ENCODE assay signal across 35 mouse cellular contexts in genomic region chr12:52957587-52957986, GRCm38 (mm10).
"Had no signal": no experiment of that assay in that cellular context is flagged by ENCODE, and none has a peak within 500 bp of the region (broad histone marks: within the 10 kb centered on the region; RNA-seq: fewer than 3 reads in every experiment).

No protein-coding gene starts in this region.

- H3K9me3 ChIP-seq: heart, embryonic 10.5 days; heart, embryonic 12.5 days; heart, embryonic 13.5 days; heart, embryonic 15.5 days; hindbrain, embryonic 10.5 days; hindbrain, embryonic 12.5 days; hindbrain, embryonic 13.5 days; hindbrain, embryonic 15.5 days; intestine, embryonic 15.5 days; kidney, embryonic 15.5 days had no signal

- H3K9ac ChIP-seq: heart, embryonic 12.5 days; heart, embryonic 13.5 days; heart, embryonic 15.5 days; hindbrain, embryonic 12.5 days; hindbrain, embryonic 13.5 days; hindbrain, embryonic 14.5 days; hindbrain, embryonic 15.5 days; intestine, embryonic 15.5 days; kidney, embryonic 15.5 days had no signal

- H3K36me3 ChIP-seq: heart, embryonic 10.5 days; heart, embryonic 12.5 days; heart, embryonic 15.5 days; hindbrain, embryonic 10.5 days; hindbrain, embryonic 12.5 days; intestine, embryonic 15.5 days; kidney, embryonic 15.5 days had no signal

- H3K4me2 ChIP-seq: heart, embryonic 11.5 days; heart, embryonic 12.5 days; heart, embryonic 13.5 days; heart, embryonic 15.5 days; hindbrain, embryonic 12.5 days; hindbrain, embryonic 13.5 days; hindbrain, embryonic 14.5 days; hindbrain, embryonic 15.5 days; intestine, embryonic 15.5 days; kidney, embryonic 15.5 days had no signal

- H3K27me3 ChIP-seq: heart, embryonic 12.5 days; heart, embryonic 13.5 days; heart, embryonic 15.5 days; hindbrain, embryonic 12.5 days; hindbrain, embryonic 13.5 days; hindbrain, embryonic 15.5 days; intestine, embryonic 15.5 days; kidney, embryonic 15.5 days had no signal

- DNase-seq: heart, postnatal 10 days; heart, postnatal 14 days; heart, postnatal 36 days; heart, postnatal 4 days; kidney, adult 11 months; kidney, adult 18-20 months; kidney, adult 2 months; kidney, adult 8-10 months; kidney, adult 9 months; kidney, postnatal 10 days; kidney, postnatal 14 days; kidney, postnatal 25 days; kidney, postnatal 36 days; kidney, postnatal 4 days; layer of hippocampus, adult 9-11 months; layer of hippocampus, postnatal 36 days had no signal

- H3K27ac ChIP-seq: heart, embryonic 10.5 days; heart, embryonic 13.5 days; heart, embryonic 15.5 days; hindbrain, embryonic 10.5 days; hindbrain, embryonic 12.5 days; hindbrain, embryonic 13.5 days; hindbrain, embryonic 14.5 days; hindbrain, embryonic 15.5 days; hindbrain, postnatal 0 days; intestine, embryonic 15.5 days; kidney, embryonic 15.5 days; kidney, postnatal 0 days; layer of hippocampus, adult 2 months had no signal

- H3K4me3 ChIP-seq: heart, embryonic 10.5 days; heart, embryonic 12.5 days; heart, embryonic 13.5 days; heart, embryonic 15.5 days; hindbrain, embryonic 10.5 days; hindbrain, embryonic 12.5 days; hindbrain, embryonic 13.5 days; hindbrain, embryonic 15.5 days; intestine, embryonic 15.5 days; kidney, embryonic 15.5 days; layer of hippocampus, adult 2 months had no signal

- ATAC-seq: hindbrain, embryonic 16.5 days; hindbrain, postnatal 0 days; inflammation-experienced regulatory T-cells, adult 6 months; intestine, embryonic 15.5 days; intestine, embryonic 16.5 days; intestine, postnatal 0 days had no signal

- H3K4me1 ChIP-seq: heart, embryonic 10.5 days; heart, embryonic 12.5 days; heart, embryonic 13.5 days; heart, embryonic 15.5 days; hindbrain, embryonic 10.5 days; hindbrain, embryonic 12.5 days; hindbrain, embryonic 15.5 days; intestine, embryonic 15.5 days had no signal
